Mouse (Mus musculus) olfactory bulb, adult 2 months (tissue): ENCODE measurements around the gene Gm21973.

Source experiments
- CTCF ChIP-seq: fragments of 200-500 bp; IDR thresholded peaks from 2 replicates; pipeline ENCODE4 v1.5.1; 2012; ENCODE audit warnings: low read depth, mild to moderate bottlenecking, low read length, moderate library complexity; ENCODE audit not compliant: insufficient read depth
- POLR2A ChIP-seq: fragments of 200-500 bp; IDR thresholded peaks from 2 replicates; pipeline ENCODE4 v1.6.1; 2012; ENCODE audit warnings: mild to moderate bottlenecking, low read depth, low read length, moderate library complexity; ENCODE audit not compliant: insufficient read depth

DNA sequence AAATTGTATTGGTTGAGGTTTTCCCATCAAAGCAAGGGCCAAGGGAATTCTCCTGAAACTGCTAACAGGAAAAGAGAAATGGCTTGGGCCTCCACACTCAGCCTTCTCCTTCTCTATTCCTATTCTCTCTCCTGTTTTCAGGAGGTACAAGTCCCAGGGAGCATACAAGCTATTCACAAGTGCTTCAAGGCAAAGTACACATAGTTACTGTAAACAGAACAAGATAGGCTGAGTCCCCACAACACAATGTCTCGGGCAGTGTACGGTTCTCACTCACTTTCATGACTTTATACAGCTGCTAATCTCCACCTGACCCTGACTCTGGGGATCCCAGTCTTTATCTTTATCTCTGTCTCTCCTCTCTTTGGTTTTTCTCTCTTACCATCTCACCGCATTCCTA, 50.2 kb downstream of the Gm21973 start:
- TF ChIP-seq POLR2A (no peak), CTCF (no peak)
